Mouse (Mus musculus): ENCODE data around the gene Pex11g. TPM values are rescaled to one million over a fixed set of nuclear protein-coding genes. Genes with fewer than 3 reads are reported as not detected.

The Pex11g gene
- total and polyA plus RNA-seq, 3 experiments = 0.35 to 1.4 TPM; not detected in 1

DNA sequence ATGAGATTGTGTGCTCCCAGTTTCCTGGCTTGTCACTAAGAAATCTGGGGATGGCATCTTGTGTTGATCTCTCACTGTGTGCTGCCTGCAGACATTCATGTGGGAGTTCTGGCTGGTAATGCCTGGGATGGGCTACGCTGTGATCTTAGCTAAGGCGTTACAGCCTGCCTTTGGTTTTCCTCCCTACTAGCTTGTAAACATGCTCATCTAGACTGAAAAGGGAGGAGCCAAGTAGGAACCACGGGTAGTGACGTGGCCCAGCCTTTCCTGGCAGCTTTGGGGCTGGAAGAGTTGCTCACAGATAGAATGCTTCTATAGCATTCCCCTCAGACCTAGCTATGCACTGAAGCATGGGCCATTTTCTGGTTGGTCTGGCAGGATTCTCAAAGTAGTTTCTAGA lies 34.7 kb upstream of the Pex11g start (continued):
- no peak for TF ChIP-seq ZMIZ1 (IDR thresholded peaks at IDR 0.05; ENCODE audit: low read depth, low read length)

- no peaks in the 10 kb centered on the region for H3K27me3 ChIP-seq (ENCODE audit: control insufficient read depth in 1 of 2, insufficient read depth in 2 of 2, low read length in 2 of 2)
- H3K4me3 ChIP-seq (ENCODE audit: control insufficient read depth in 1 of 2, insufficient read depth in 1 of 2, low read depth in 2 of 2, low read length in 2 of 2) = peak within 1 kb of the TSS; percentile 56 to 75
- peak within 1 kb of the TSS; percentile 75 for H3K27ac ChIP-seq (ENCODE audit: control insufficient read depth, low read depth, low read length)
- peaks cover 0 to 6% of the 10 kb centered on the region in 2 experiments; a peak in 1 of 4 replicates for H3K36me3 ChIP-seq (ENCODE audit: control insufficient read depth in 1 of 2, insufficient read depth in 2 of 2, low read length in 2 of 2)
- H3K4me1 ChIP-seq (ENCODE audit: control insufficient read depth in 1 of 2, insufficient read depth in 2 of 2, low read length in 2 of 2) = peaks cover 0 to 6% of the 10 kb centered on the region in 2 experiments; a peak in 2 of 4 replicates
- peak; percentile 98 for DNase-seq (ENCODE audit: low read depth, low spot score)
- no peaks in the 10 kb centered on the region for H3K9me3 ChIP-seq (replicated peaks; ENCODE audit: insufficient read depth, low read length)
- peaks cover 3% of the 10 kb centered on the region; the same call in 1 of the 2 replicates for H3K79me2 ChIP-seq (ENCODE audit: control insufficient read depth, insufficient read depth, low read length, poor library complexity)
- H3K9ac ChIP-seq (ENCODE audit: control insufficient read depth, low read depth, low read length, poor library complexity, severe bottlenecking) = peak within 1 kb of the TSS; percentile 81
- TF ChIP-seq TAL1 (IDR thresholded peaks at IDR 0.05; ENCODE audit: low read length) (no peak), NRF1 (IDR thresholded peaks at IDR 0.05; ENCODE audit: insufficient read depth, low read depth, low read length, poor library complexity, severe bottlenecking) (peak; percentile 97), NELFE (IDR thresholded peaks at IDR 0.05; ENCODE audit: low read depth, low read length) (peak; percentile 86), ELF1 (IDR thresholded peaks at IDR 0.05; ENCODE audit: low read depth, low read length) (no peak), ZC3H11A (IDR thresholded peaks at IDR 0.05; ENCODE audit: low read depth, low read length) (no peak), RCOR1 (IDR thresholded peaks at IDR 0.05; ENCODE audit: low read depth, low read length) (no peak), MEF2A (IDR thresholded peaks at IDR 0.05; ENCODE audit: extremely low read depth, insufficient replicate concordance, low read depth, low read length, poor library complexity, severe bottlenecking) (peak; percentile 74; the same call in 1 of the 2 replicates), TCF12 (IDR thresholded peaks at IDR 0.05; ENCODE audit: low read depth, low read length) (peak; percentile 28; the same call in 1 of the 2 replicates), POLR2AphosphoS2 (IDR thresholded peaks at IDR 0.05; ENCODE audit: low read length) (peak; percentile 86), MAX (IDR thresholded peaks at IDR 0.05; ENCODE audit: low read length) (peak; percentile 99), TBP (IDR thresholded peaks at IDR 0.05; ENCODE audit: low read depth, low read length) (peak; percentile 82; the same call in 1 of the 2 replicates), MYB (IDR thresholded peaks at IDR 0.05; ENCODE audit: low read depth, low read length) (no peak), SIN3A (IDR thresholded peaks at IDR 0.05; ENCODE audit: low read length) (peak; percentile 95), GABPA (IDR thresholded peaks at IDR 0.05; ENCODE audit: low read depth, low read length) (no peak), E2F4 (IDR thresholded peaks at IDR 0.05; ENCODE audit: borderline replicate concordance, low read depth, low read length) (no peak), GATA1 (IDR thresholded peaks at IDR 0.05; ENCODE audit: low read depth, low read length) (no peak), POLR2A (IDR thresholded peaks at IDR 0.05; ENCODE audit: control insufficient read depth in 1 of 2, insufficient read depth in 1 of 2, low read depth in 1 of 2, low read length in 2 of 2, poor library complexity in 1 of 2) (peak; percentile 86 to 92; a peak in 3 of 4 replicates), CHD2 (IDR thresholded peaks at IDR 0.05; ENCODE audit: low read length) (no peak), BHLHE40 (IDR thresholded peaks at IDR 0.05; ENCODE audit: borderline replicate concordance, low read depth, low read length) (peak; percentile 90), JUND (IDR thresholded peaks at IDR 0.05; ENCODE audit: low read depth, low read length) (no peak), CTCF (IDR thresholded peaks at IDR 0.05 in 2 of 3, conservative IDR thresholded peaks at IDR 0.05 in 1 of 3; ENCODE audit: control insufficient read depth in 1 of 3, insufficient read depth in 1 of 3, low read depth in 2 of 3, low read length in 3 of 3, poor library complexity in 1 of 3, severe bottlenecking in 1 of 3) (peak in 2 of 3 experiments; percentile 1 to 2; a peak in 1 of 6 replicates), USF2 (IDR thresholded peaks at IDR 0.05; ENCODE audit: borderline replicate concordance in 1 of 2, insufficient read depth in 1 of 2, low read depth in 1 of 2, low read length in 2 of 2) (peak; percentile 97 to 99), ETS1 (IDR thresholded peaks at IDR 0.05; ENCODE audit: low read depth, low read length) (0 out of 2 replicates have a peak, but pooled peaks have one; percentile 54), ZMIZ1 (IDR thresholded peaks at IDR 0.05; ENCODE audit: low read depth, low read length) (peak; percentile 63; the same call in 1 of the 2 replicates), KAT2A (conservative IDR thresholded peaks at IDR 0.05; ENCODE audit: low read depth, low read length) (no peak; the same call in 1 of the 2 replicates), CHD1 (IDR thresholded peaks at IDR 0.05; ENCODE audit: low read depth, low read length) (no peak), USF1 (IDR thresholded peaks at IDR 0.05; ENCODE audit: low read depth, low read length) (peak; percentile 99), UBTF (IDR thresholded peaks at IDR 0.05; ENCODE audit: borderline replicate concordance, insufficient read depth, low read depth, low read length) (no peak), MAFK (IDR thresholded peaks at IDR 0.05; ENCODE audit: borderline replicate concordance, low read depth, low read length) (no peak), RAD21 (IDR thresholded peaks at IDR 0.05; ENCODE audit: low read depth, low read length) (no peak), SMC3 (IDR thresholded peaks at IDR 0.05; ENCODE audit: low read depth, low read length) (no peak), HCFC1 (IDR thresholded peaks at IDR 0.05; ENCODE audit: low read depth, low read length) (peak; percentile 87), MYC (IDR thresholded peaks at IDR 0.05; ENCODE audit: low read depth, low read length) (no peak)
These were observed 33.0 kb upstream of the Pex11g start, which contains the start of gene Mcoln1 for GRCm38 (mm10) chr8:3500235-3501090. Mcoln1 (plus strand) TSS chr8:3500457.

Measured in MEL (cell line).